Mouse (Mus musculus) small intestine, adult 2 months (tissue): Measurements from ENCODE around the gene Olfr611.
"Not testable (repeated sequence)": the region's sequence is repeated elsewhere in the genome, so short reads cannot be mapped to it uniquely, and the experiment has no call there.

Source experiments
- CTCF ChIP-seq: fragments of 200-500 bp; IDR thresholded peaks from 2 replicates; pipeline ENCODE4 v1.5.1; 2012; ENCODE audit warnings: low read depth, mild to moderate bottlenecking, control low read depth, inconsistent platforms, low read length, moderate library complexity, mixed read lengths; ENCODE audit not compliant: insufficient replicate concordance, insufficient read length; ENCODE audit errors: extremely low read depth
- POLR2A ChIP-seq: fragments of 200-500 bp; IDR thresholded peaks from 2 replicates; pipeline ENCODE4 v1.6.1; 2012; ENCODE audit warnings: low read depth, mild to moderate bottlenecking, control low read depth, inconsistent platforms, low read length, moderate library complexity

- not testable (repeated sequence) for TF ChIP-seq CTCF, POLR2A
Observed at GRCm38 (mm10) chr7:103520746-103521145, at the start of gene Olfr611.
